Mouse (Mus musculus): ENCODE results near the gene Ftl1. TPM values are rescaled to one million over a fixed set of nuclear protein-coding genes. Genes with fewer than 3 reads are reported as not detected.
"Not testable (repeated sequence)": the region's sequence is repeated elsewhere in the genome, so short reads cannot be mapped to it uniquely, and the experiment has no call there.

The Ftl1 gene
- polyA plus RNA-seq, 1 experiment from 2014 or later: 5,734 TPM

DNA sequence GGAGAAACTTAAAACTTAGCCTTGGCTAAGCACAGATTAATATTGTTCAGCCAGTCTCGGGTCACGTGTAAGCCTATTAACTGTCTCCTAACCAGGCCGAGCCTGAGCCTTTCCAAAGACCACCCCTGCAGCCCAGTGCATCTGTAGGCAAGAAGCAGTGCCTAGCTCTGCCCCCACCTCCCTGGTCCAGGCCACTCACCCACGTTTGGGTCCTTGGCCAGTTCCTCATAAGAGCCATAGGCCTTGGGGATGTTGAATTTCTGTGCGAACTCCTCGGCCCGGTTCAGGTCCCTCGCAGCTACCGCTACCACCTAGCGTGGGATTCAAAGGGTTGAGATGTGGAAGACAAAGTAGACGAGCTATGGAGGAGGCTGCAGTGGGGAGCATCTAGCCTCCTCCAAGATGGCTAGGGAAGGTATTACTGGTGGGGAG lies 28.2 kb upstream of the Ftl1 start:
- WGBS: 21% methylated on average over 11 of the region's 11 CpGs
- H3K4me1 ChIP-seq: peaks cover 45% of the 10 kb centered on the region
- H3K27me3 ChIP-seq (replicated peaks; ENCODE audit: low read depth, poor library complexity, severe bottlenecking): no peaks in the 10 kb centered on the region
- DNase-seq (ENCODE audit: low spot score): peak; percentile 55
- H3K9me3 ChIP-seq: no peaks in the 10 kb centered on the region
- H3K36me3 ChIP-seq (replicated peaks): peaks cover 18% of the 10 kb centered on the region
- peak overlapping the region; percentile 90 for H3K27ac ChIP-seq (replicated peaks)
- peak overlapping the region; percentile 68 for H3K4me3 ChIP-seq

- H3K36me3 ChIP-seq (replicated peaks): peaks cover 8% of the 10 kb centered on the region
- DNase-seq (ENCODE audit: low spot score): no peak
- no peaks in the 10 kb centered on the region for H3K9me3 ChIP-seq
- H3K4me3 ChIP-seq: no peak within 1 kb of the TSS; the same call in 1 of the 2 replicates
- no peaks in the 10 kb centered on the region for H3K27me3 ChIP-seq (replicated peaks; ENCODE audit: low read depth, poor library complexity, severe bottlenecking)
- no peak within 1 kb of the TSS for H3K27ac ChIP-seq (replicated peaks)
- WGBS: 85% methylated on average over 12 of the region's 12 CpGs
- peaks cover 44% of the 10 kb centered on the region for H3K4me1 ChIP-seq
These were observed 27.2 kb upstream of the Ftl1 start, which contains the start of gene Gm45808 for GRCm38 (mm10) chr7:45486761-45487415. Gene Gm45808 (minus strand): TSS chr7:45486811.

DNA sequence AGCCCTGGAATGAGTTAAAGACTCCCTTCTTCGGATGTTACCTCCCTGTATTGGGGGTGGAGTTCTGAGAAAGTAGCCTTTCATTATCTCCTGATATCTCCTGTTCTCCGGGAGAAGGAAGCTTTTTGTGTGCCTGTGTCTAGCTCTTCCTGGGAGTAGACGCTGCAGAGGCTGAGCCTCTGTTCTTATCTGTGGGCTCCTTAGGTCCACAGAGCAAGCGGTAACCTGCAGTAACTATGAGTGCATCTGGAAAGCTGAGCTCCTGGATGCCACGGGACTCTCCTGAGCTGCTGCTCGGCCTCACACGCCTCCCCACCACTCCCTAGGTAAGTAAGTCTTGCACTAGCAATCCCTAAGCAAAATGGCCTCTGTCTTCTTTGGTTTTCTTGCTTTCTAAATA lies 26.5 kb upstream of the Ftl1 start:
- H3K36me3 ChIP-seq (replicated peaks): peaks cover 6% of the 10 kb centered on the region; the same call in 1 of the 2 replicates
- no peak for DNase-seq (ENCODE audit: low spot score)
- 82% methylated on average over 7 of the region's 7 CpGs for WGBS
- H3K27me3 ChIP-seq (replicated peaks; ENCODE audit: low read depth, poor library complexity, severe bottlenecking): no peaks in the 10 kb centered on the region
- H3K27ac ChIP-seq (replicated peaks): no peak overlapping the region
- H3K9me3 ChIP-seq: no peaks in the 10 kb centered on the region
- H3K4me1 ChIP-seq: peaks cover 37% of the 10 kb centered on the region
- no peak overlapping the region for H3K4me3 ChIP-seq

GRCm38 (mm10) chr7:45484985-45485384 lies 25.3 kb upstream of the Ftl1 start:
- not testable (repeated sequence) for H3K4me3 ChIP-seq; H3K27ac ChIP-seq (replicated peaks); H3K9me3 ChIP-seq; H3K27me3 ChIP-seq (replicated peaks; ENCODE audit: low read depth, poor library complexity, severe bottlenecking); H3K36me3 ChIP-seq (replicated peaks); DNase-seq (ENCODE audit: low spot score)
- peaks cover 25% of the 10 kb centered on the region for H3K4me1 ChIP-seq
- 91% methylated on average over 5 of the region's 5 CpGs for WGBS

- no peak overlapping the region for H3K4me3 ChIP-seq
- WGBS: 74% methylated on average over 1 of the region's 1 CpGs
- H3K4me1 ChIP-seq: no peaks in the 10 kb centered on the region; the same call in 1 of the 2 replicates
- H3K9me3 ChIP-seq: no peaks in the 10 kb centered on the region
- 0 out of 2 replicates have a peak overlapping the region, but pooled peaks have one; percentile 6 for H3K27ac ChIP-seq (replicated peaks)
- no peak for DNase-seq (ENCODE audit: low spot score)
- peaks cover 14% of the 10 kb centered on the region for H3K36me3 ChIP-seq (replicated peaks)
- no peaks in the 10 kb centered on the region for H3K27me3 ChIP-seq (replicated peaks; ENCODE audit: low read depth, poor library complexity, severe bottlenecking)
These were observed 22.5 kb upstream of the Ftl1 start for GRCm38 (mm10) chr7:45482166-45482565.

GRCm38 (mm10) chr7:45481374-45481927 lies 21.8 kb upstream of the Ftl1 start, which contains the start of gene Tulp2:
Gene Tulp2 (plus strand): TSS chr7:45481877.
- no peaks in the 10 kb centered on the region for H3K9me3 ChIP-seq
- DNase-seq (ENCODE audit: low spot score): peak; percentile 56

GRCm38 (mm10) chr7:45480310-45480709 lies 20.6 kb upstream of the Ftl1 start:
- not testable (repeated sequence) for H3K27me3 ChIP-seq (replicated peaks; ENCODE audit: low read depth, poor library complexity, severe bottlenecking); H3K9me3 ChIP-seq; DNase-seq (ENCODE audit: low spot score); H3K4me1 ChIP-seq; H3K27ac ChIP-seq (replicated peaks); H3K4me3 ChIP-seq
- peaks cover 11% of the 10 kb centered on the region for H3K36me3 ChIP-seq (replicated peaks)
- 72% methylated on average over 4 of the region's 4 CpGs for WGBS

More at GRCm38 (mm10) chr7:45481374-45481927, 21.8 kb upstream of the Ftl1 start, which contains the start of gene Tulp2:
- 52% methylated on average over 15 of the region's 15 CpGs for WGBS
- Histone ChIP-seq H3K27ac (replicated peaks) (0 out of 2 replicates have a peak within 1 kb of the TSS, but pooled peaks have one; percentile 6), H3K4me1 (no peaks in the 10 kb centered on the region), H3K36me3 (replicated peaks) (peaks cover 14% of the 10 kb centered on the region), H3K4me3 (no peak within 1 kb of the TSS), H3K27me3 (replicated peaks; ENCODE audit: low read depth, poor library complexity, severe bottlenecking) (no peaks in the 10 kb centered on the region)

- 0 out of 2 replicates have a peak, but pooled peaks cover 6% of the 10 kb centered on the region for H3K4me1 ChIP-seq
- no peaks in the 10 kb centered on the region for H3K9me3 ChIP-seq
- 94% methylated on average over 7 of the region's 7 CpGs for WGBS
- H3K27me3 ChIP-seq (replicated peaks; ENCODE audit: low read depth, poor library complexity, severe bottlenecking): no peaks in the 10 kb centered on the region
- DNase-seq (ENCODE audit: low spot score): no peak
- no peak overlapping the region for H3K4me3 ChIP-seq
- no peak overlapping the region for H3K27ac ChIP-seq (replicated peaks)
- peaks cover 9% of the 10 kb centered on the region for H3K36me3 ChIP-seq (replicated peaks)
These were observed 19.1 kb upstream of the Ftl1 start for GRCm38 (mm10) chr7:45478774-45479173.

DNA sequence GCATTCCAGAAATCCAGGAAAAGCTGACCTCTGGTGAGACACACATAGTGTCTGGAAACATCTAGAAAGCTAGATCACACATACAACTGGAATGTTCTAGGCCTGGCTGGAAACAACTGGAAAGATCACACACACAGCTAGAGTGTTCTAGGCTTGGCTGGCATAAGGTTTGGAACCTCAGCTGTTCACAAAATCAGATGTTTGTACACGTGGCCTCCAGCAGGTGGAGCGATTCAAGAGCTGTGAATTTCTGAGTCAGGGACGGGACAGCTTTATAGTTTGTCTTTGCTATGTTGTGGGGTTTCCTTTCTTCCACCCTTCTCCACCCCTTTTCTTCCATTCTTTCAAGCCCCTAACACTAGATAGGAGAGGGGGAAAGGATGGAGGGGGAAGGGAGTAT lies 17.3 kb upstream of the Ftl1 start:
- H3K9me3 ChIP-seq: no peaks in the 10 kb centered on the region
- no peaks in the 10 kb centered on the region for H3K27me3 ChIP-seq (replicated peaks; ENCODE audit: low read depth, poor library complexity, severe bottlenecking)
- peak; percentile 55 for DNase-seq (ENCODE audit: low spot score)
- H3K27ac ChIP-seq (replicated peaks): no peak overlapping the region
- no peak overlapping the region for H3K4me3 ChIP-seq
- H3K4me1 ChIP-seq: 0 out of 2 replicates have a peak, but pooled peaks cover 6% of the 10 kb centered on the region
- H3K36me3 ChIP-seq (replicated peaks): peaks cover 11% of the 10 kb centered on the region
- 17% methylated on average over 3 of the region's 3 CpGs for WGBS

DNA sequence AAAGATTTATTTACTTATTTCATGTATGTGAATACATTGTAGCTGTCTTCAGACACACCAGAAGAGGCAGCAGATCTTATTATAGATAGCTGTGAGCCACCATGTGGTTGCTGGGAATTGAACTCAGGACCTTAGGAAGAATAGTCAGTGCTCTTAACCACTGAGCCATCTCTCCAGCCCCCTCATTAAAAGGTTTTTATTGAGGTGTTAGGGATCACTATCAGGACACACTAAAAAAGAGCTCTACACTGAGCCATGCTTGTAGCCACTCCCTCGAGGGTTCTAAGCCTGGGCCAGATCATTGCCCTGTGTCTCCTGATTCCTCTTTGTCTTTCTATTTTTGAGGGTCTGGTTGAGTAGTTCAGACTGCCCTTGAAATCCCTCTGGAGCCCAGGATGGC lies 16.8 kb upstream of the Ftl1 start:
- no peak for DNase-seq (ENCODE audit: low spot score)
- WGBS: 72% methylated on average over 1 of the region's 1 CpGs
- H3K27ac ChIP-seq (replicated peaks): no peak overlapping the region

DNA sequence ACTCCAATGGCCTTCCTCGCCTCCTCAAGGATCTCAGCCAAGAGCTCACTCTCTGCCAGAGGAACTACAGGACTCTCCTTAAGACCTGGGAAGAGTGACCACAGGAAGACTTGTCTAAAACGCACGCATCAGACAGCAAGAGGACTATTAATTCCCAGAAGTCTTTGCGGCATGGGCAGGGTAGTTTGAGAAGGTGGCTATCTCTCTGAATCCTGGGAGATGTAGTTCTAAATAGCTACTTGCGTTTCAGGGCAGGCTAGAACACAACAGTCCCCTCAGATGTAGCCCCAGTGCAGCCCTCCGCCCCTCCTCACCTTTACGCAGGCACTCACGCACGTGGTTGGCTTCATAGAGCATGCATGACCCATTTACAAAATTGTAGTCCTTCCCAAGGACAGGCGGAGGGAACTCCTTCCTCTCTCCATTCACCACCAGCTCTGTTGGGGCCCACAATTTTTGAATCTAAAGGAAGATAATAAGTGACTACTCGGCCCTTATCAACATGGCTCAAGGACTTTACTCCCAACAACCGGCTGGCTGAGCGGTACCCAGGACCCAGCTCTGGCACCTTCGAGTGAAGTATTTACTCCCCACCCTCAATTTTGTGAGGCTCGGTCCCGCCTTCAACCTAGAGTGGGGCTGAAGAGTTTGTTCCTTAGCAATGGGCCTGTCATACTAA lies 15.7 kb upstream of the Ftl1 start:
- 71% methylated on average over 16 of the region's 16 CpGs for WGBS
- peak overlapping the region; percentile 40; the same call in 1 of the 2 replicates for H3K4me3 ChIP-seq
- H3K36me3 ChIP-seq (replicated peaks): peaks cover 11% of the 10 kb centered on the region
- H3K4me1 ChIP-seq: 0 out of 2 replicates have a peak, but pooled peaks cover 6% of the 10 kb centered on the region
- DNase-seq (ENCODE audit: low spot score): no peak
- H3K27me3 ChIP-seq (replicated peaks; ENCODE audit: low read depth, poor library complexity, severe bottlenecking): no peaks in the 10 kb centered on the region
- peak overlapping the region; percentile 57; the same call in 1 of the 2 replicates for H3K27ac ChIP-seq (replicated peaks)
- H3K9me3 ChIP-seq: no peaks in the 10 kb centered on the region

More for the DNA sequence above, 16.8 kb upstream of the Ftl1 start:
- H3K9me3 ChIP-seq: no peaks in the 10 kb centered on the region
- H3K4me3 ChIP-seq: no peak overlapping the region
- H3K4me1 ChIP-seq: 0 out of 2 replicates have a peak, but pooled peaks cover 6% of the 10 kb centered on the region
- H3K27me3 ChIP-seq (replicated peaks; ENCODE audit: low read depth, poor library complexity, severe bottlenecking): no peaks in the 10 kb centered on the region
- peaks cover 11% of the 10 kb centered on the region for H3K36me3 ChIP-seq (replicated peaks)

- Histone ChIP-seq H3K9me3 (no peaks in the 10 kb centered on the region), H3K27ac (replicated peaks) (no peak overlapping the region), H3K4me1 (peaks cover 18% of the 10 kb centered on the region), H3K27me3 (replicated peaks; ENCODE audit: low read depth, poor library complexity, severe bottlenecking) (no peaks in the 10 kb centered on the region), H3K4me3 (no peak overlapping the region), H3K36me3 (replicated peaks) (0 out of 2 replicates have a peak, but pooled peaks cover 3% of the 10 kb centered on the region)
- 14% methylated on average over 3 of the region's 3 CpGs for WGBS
- DNase-seq (ENCODE audit: low spot score): peak; percentile 64
These were observed 11.2 kb upstream of the Ftl1 start for GRCm38 (mm10) chr7:45470869-45471268.

Measured in embryonic facial prominence, embryonic 10.5 days (tissue).